Mouse (Mus musculus): ENCODE measurements around the gene Mief2. TPM values are rescaled to one million over a fixed set of nuclear protein-coding genes. Genes with fewer than 3 reads are reported as not detected.

Mief2 gene
- polyA plus RNA-seq, 1 experiment from 2014 or later: 15.6 TPM

GRCm38 (mm10) chr11:60727392-60728140 lies 632 bp upstream of the Mief2 start:
- peaks cover 27% of the 10 kb centered on the region for H3K4me1 ChIP-seq
- peak overlapping the region; percentile 89 for H3K27ac ChIP-seq
- H3K9ac ChIP-seq: peak overlapping the region; percentile 81
- peak overlapping the region; percentile 72 for H3K4me2 ChIP-seq
- peak overlapping the region; percentile 81 for H3K4me3 ChIP-seq
- no peaks in the 10 kb centered on the region for H3K9me3 ChIP-seq
- peaks cover 45% of the 10 kb centered on the region for H3K36me3 ChIP-seq
- H3K27me3 ChIP-seq: no peaks in the 10 kb centered on the region
- 4% methylated on average over 12 of the region's 12 CpGs for WGBS
- no peak for ATAC-seq (ENCODE audit: insufficient number of reproducible peaks, insufficient read depth, low FRiP score, low TSS enrichment, low read depth)

- Histone ChIP-seq H3K9me3 (no peaks in the 10 kb centered on the region), H3K27me3 (no peaks in the 10 kb centered on the region), H3K27ac (no peak overlapping the region), H3K36me3 (peaks cover 45% of the 10 kb centered on the region), H3K4me3 (peak overlapping the region; percentile 81), H3K9ac (peak overlapping the region; percentile 73), H3K4me1 (peaks cover 27% of the 10 kb centered on the region), H3K4me2 (peak overlapping the region; percentile 72)
- WGBS: 77% methylated on average over 6 of the region's 6 CpGs
- ATAC-seq (ENCODE audit: insufficient number of reproducible peaks, insufficient read depth, low FRiP score, low TSS enrichment, low read depth): no peak
Measured at GRCm38 (mm10) chr11:60729217-60729641, 1.0 kb downstream of the Mief2 start.

GRCm38 (mm10) chr11:60730169-60730568 lies 2.0 kb downstream of the Mief2 start:
- no peak overlapping the region for H3K9ac ChIP-seq
- 84% methylated on average over 9 of the region's 9 CpGs for WGBS
- peaks cover 38% of the 10 kb centered on the region for H3K36me3 ChIP-seq
- H3K9me3 ChIP-seq: no peaks in the 10 kb centered on the region
- H3K4me3 ChIP-seq: no peak overlapping the region
- no peaks in the 10 kb centered on the region for H3K27me3 ChIP-seq
- H3K4me1 ChIP-seq: peaks cover 27% of the 10 kb centered on the region
- ATAC-seq (ENCODE audit: insufficient number of reproducible peaks, insufficient read depth, low FRiP score, low TSS enrichment, low read depth): no peak
- H3K27ac ChIP-seq: no peak overlapping the region
- H3K4me2 ChIP-seq: no peak overlapping the region

GRCm38 (mm10) chr11:60731251-60731650 lies 3.1 kb downstream of the Mief2 start:
- Histone ChIP-seq H3K4me2 (no peak overlapping the region), H3K4me3 (no peak overlapping the region), H3K9ac (no peak overlapping the region), H3K36me3 (peaks cover 38% of the 10 kb centered on the region), H3K4me1 (peaks cover 23% of the 10 kb centered on the region), H3K9me3 (no peaks in the 10 kb centered on the region), H3K27me3 (no peaks in the 10 kb centered on the region), H3K27ac (no peak overlapping the region)
- 88% methylated on average over 14 of the region's 14 CpGs for WGBS
- no peak for ATAC-seq (ENCODE audit: insufficient number of reproducible peaks, insufficient read depth, low FRiP score, low TSS enrichment, low read depth)

- peaks cover 48% of the 10 kb centered on the region for H3K36me3 ChIP-seq
- H3K4me3 ChIP-seq: no peak overlapping the region
- no peak overlapping the region for H3K27ac ChIP-seq
- no peak for ATAC-seq (ENCODE audit: insufficient number of reproducible peaks, insufficient read depth, low FRiP score, low TSS enrichment, low read depth)
- H3K9me3 ChIP-seq: no peaks in the 10 kb centered on the region
- no peak overlapping the region for H3K4me2 ChIP-seq
- H3K27me3 ChIP-seq: no peaks in the 10 kb centered on the region
- no peak overlapping the region for H3K9ac ChIP-seq
- WGBS: 84% methylated on average over 2 of the region's 2 CpGs
- peaks cover 5% of the 10 kb centered on the region for H3K4me1 ChIP-seq
Measured at GRCm38 (mm10) chr11:60734206-60734605, 6.0 kb downstream of the Mief2 start.

- Histone ChIP-seq H3K9ac (no peak overlapping the region), H3K4me2 (no peak overlapping the region), H3K9me3 (no peaks in the 10 kb centered on the region), H3K36me3 (peaks cover 55% of the 10 kb centered on the region), H3K27ac (no peak overlapping the region), H3K4me3 (no peak overlapping the region), H3K27me3 (no peaks in the 10 kb centered on the region), H3K4me1 (no peaks in the 10 kb centered on the region)
- WGBS: 80% methylated on average over 5 of the region's 5 CpGs
- ATAC-seq (ENCODE audit: insufficient number of reproducible peaks, insufficient read depth, low FRiP score, low TSS enrichment, low read depth): no peak
Measured at GRCm38 (mm10) chr11:60735191-60735590, 7.0 kb downstream of the Mief2 start.

GRCm38 (mm10) chr11:60736491-60736890 lies 8.3 kb downstream of the Mief2 start:
- H3K4me2 ChIP-seq: no peak overlapping the region
- H3K9me3 ChIP-seq: no peaks in the 10 kb centered on the region
- no peak overlapping the region for H3K9ac ChIP-seq
- H3K4me3 ChIP-seq: no peak overlapping the region
- no peaks in the 10 kb centered on the region for H3K4me1 ChIP-seq
- H3K36me3 ChIP-seq: peaks cover 55% of the 10 kb centered on the region
- no peak for ATAC-seq (ENCODE audit: insufficient number of reproducible peaks, insufficient read depth, low FRiP score, low TSS enrichment, low read depth)
- no peak overlapping the region for H3K27ac ChIP-seq
- H3K27me3 ChIP-seq: no peaks in the 10 kb centered on the region
- WGBS: 77% methylated on average over 3 of the region's 3 CpGs

- no peaks in the 10 kb centered on the region for H3K4me1 ChIP-seq
- ATAC-seq (ENCODE audit: insufficient number of reproducible peaks, insufficient read depth, low FRiP score, low TSS enrichment, low read depth): no peak
- H3K4me2 ChIP-seq: no peak overlapping the region
- H3K4me3 ChIP-seq: no peak overlapping the region
- H3K36me3 ChIP-seq: peaks cover 59% of the 10 kb centered on the region
- no peak overlapping the region for H3K27ac ChIP-seq
- no peaks in the 10 kb centered on the region for H3K9me3 ChIP-seq
- no peak overlapping the region for H3K9ac ChIP-seq
- no peaks in the 10 kb centered on the region for H3K27me3 ChIP-seq
Measured at GRCm38 (mm10) chr11:60737450-60737849, 9.3 kb downstream of the Mief2 start.

- 82% methylated on average over 3 of the region's 3 CpGs for WGBS
- Histone ChIP-seq H3K9ac (no peak overlapping the region), H3K4me3 (no peak overlapping the region), H3K27ac (no peak overlapping the region), H3K4me2 (no peak overlapping the region), H3K4me1 (no peaks in the 10 kb centered on the region), H3K27me3 (no peaks in the 10 kb centered on the region), H3K36me3 (peaks cover 70% of the 10 kb centered on the region), H3K9me3 (no peaks in the 10 kb centered on the region)
- ATAC-seq (ENCODE audit: insufficient number of reproducible peaks, insufficient read depth, low FRiP score, low TSS enrichment, low read depth): no peak
Measured at GRCm38 (mm10) chr11:60740321-60740720, 12.1 kb downstream of the Mief2 start.

- Histone ChIP-seq H3K4me2 (no peak overlapping the region), H3K9ac (no peak overlapping the region), H3K27ac (no peak overlapping the region), H3K9me3 (no peaks in the 10 kb centered on the region), H3K4me1 (no peaks in the 10 kb centered on the region), H3K36me3 (peaks cover 88% of the 10 kb centered on the region), H3K27me3 (no peaks in the 10 kb centered on the region), H3K4me3 (no peak overlapping the region)
- 89% methylated on average over 7 of the region's 7 CpGs for WGBS
- ATAC-seq (ENCODE audit: insufficient number of reproducible peaks, insufficient read depth, low FRiP score, low TSS enrichment, low read depth): no peak
Measured at GRCm38 (mm10) chr11:60755570-60755969, 27.4 kb downstream of the Mief2 start.

GRCm38 (mm10) chr11:60761681-60762080 lies 33.5 kb downstream of the Mief2 start:
- ATAC-seq (ENCODE audit: insufficient number of reproducible peaks, insufficient read depth, low FRiP score, low TSS enrichment, low read depth): no peak
- H3K4me1 ChIP-seq: no peaks in the 10 kb centered on the region
- WGBS: 86% methylated on average over 3 of the region's 3 CpGs
- H3K27ac ChIP-seq: no peak overlapping the region
- H3K36me3 ChIP-seq: peaks cover 66% of the 10 kb centered on the region
- no peaks in the 10 kb centered on the region for H3K27me3 ChIP-seq
- no peaks in the 10 kb centered on the region for H3K9me3 ChIP-seq
- H3K9ac ChIP-seq: no peak overlapping the region
- no peak overlapping the region for H3K4me3 ChIP-seq
- H3K4me2 ChIP-seq: no peak overlapping the region

- H3K27me3 ChIP-seq: no peaks in the 10 kb centered on the region
- no peak overlapping the region for H3K4me3 ChIP-seq
- H3K9ac ChIP-seq: no peak overlapping the region
- peaks cover 23% of the 10 kb centered on the region for H3K36me3 ChIP-seq
- H3K27ac ChIP-seq: no peak overlapping the region
- 84% methylated on average over 4 of the region's 4 CpGs for WGBS
- ATAC-seq (ENCODE audit: insufficient number of reproducible peaks, insufficient read depth, low FRiP score, low TSS enrichment, low read depth): no peak
- H3K4me1 ChIP-seq: no peaks in the 10 kb centered on the region
- H3K4me2 ChIP-seq: no peak overlapping the region
- no peaks in the 10 kb centered on the region for H3K9me3 ChIP-seq
Measured at GRCm38 (mm10) chr11:60766969-60767368, 38.8 kb downstream of the Mief2 start.

All from embryonic facial prominence, embryonic 13.5 days (tissue).